Comparison of ENCODE assay signal across 8 mouse cellular contexts in genomic region chr14:99141786-99142633, GRCm38 (mm10). TPM values are rescaled to one million over a fixed set of nuclear protein-coding genes. Genes with fewer than 3 reads are reported as not detected.
DNase-seq lines count a peak whose midpoint lies in the region; ATAC-seq lines count a peak whose summit lies in the region.

No protein-coding gene starts in this region.

- H3K9me3 ChIP-seq in embryonic facial prominence, embryonic 10.5 days: no peaks in the 10 kb centered on the region
- no peaks in the 10 kb centered on the region for H3K9me3 ChIP-seq in limb, embryonic 10.5 days (replicated peaks)
- H3K9me3 ChIP-seq in midbrain, embryonic 13.5 days: no peaks in the 10 kb centered on the region

- 22% methylated on average over 15 of the region's 15 CpGs for WGBS in embryonic facial prominence, embryonic 10.5 days
- WGBS in limb, embryonic 10.5 days: 26% methylated on average over 15 of the region's 15 CpGs
- WGBS in midbrain, embryonic 13.5 days: 17% methylated on average over 15 of the region's 15 CpGs

- peaks cover 22% of the 10 kb centered on the region for H3K36me3 ChIP-seq in embryonic facial prominence, embryonic 10.5 days (replicated peaks)
- peaks cover 27% of the 10 kb centered on the region for H3K36me3 ChIP-seq in limb, embryonic 10.5 days
- peaks cover 5% of the 10 kb centered on the region for H3K36me3 ChIP-seq in midbrain, embryonic 13.5 days

- no peaks in the 10 kb centered on the region for H3K27me3 ChIP-seq in embryonic facial prominence, embryonic 10.5 days (replicated peaks; ENCODE audit: low read depth, poor library complexity, severe bottlenecking)
- no peaks in the 10 kb centered on the region for H3K27me3 ChIP-seq in limb, embryonic 10.5 days (ENCODE audit: low read depth, poor library complexity, severe bottlenecking)
- H3K27me3 ChIP-seq in midbrain, embryonic 13.5 days: no peaks in the 10 kb centered on the region

- H3K4me2 ChIP-seq in midbrain, embryonic 13.5 days (replicated peaks): no peak overlapping the region

- peak; percentile 44 for DNase-seq in 3134 (ENCODE audit: extremely low read depth, insufficient read length, low spot score)
- peak; percentile 88 for DNase-seq in adrenal gland, postnatal 14 days
- DNase-seq in embryonic facial prominence, embryonic 10.5 days (ENCODE audit: low spot score): peak; percentile 86
- DNase-seq in heart, adult 11 months: peak; percentile 90
- DNase-seq in kidney, adult 18-20 months: peak; percentile 78
- DNase-seq in limb, embryonic 10.5 days (ENCODE audit: low spot score): peak; percentile 91
- DNase-seq in spleen, adult 12 weeks (ENCODE audit: low spot score): peak; percentile 64

- H3K27ac ChIP-seq in embryonic facial prominence, embryonic 10.5 days (replicated peaks): no peak overlapping the region
- no peak overlapping the region for H3K27ac ChIP-seq in limb, embryonic 10.5 days
- H3K27ac ChIP-seq in midbrain, embryonic 13.5 days: no peak overlapping the region

- no peak overlapping the region for H3K4me3 ChIP-seq in embryonic facial prominence, embryonic 10.5 days
- H3K4me3 ChIP-seq in limb, embryonic 10.5 days: no peak overlapping the region
- no peak overlapping the region for H3K4me3 ChIP-seq in midbrain, embryonic 13.5 days (replicated peaks)

- no peaks in the 10 kb centered on the region for H3K4me1 ChIP-seq in embryonic facial prominence, embryonic 10.5 days
- no peaks in the 10 kb centered on the region for H3K4me1 ChIP-seq in limb, embryonic 10.5 days
- no peaks in the 10 kb centered on the region for H3K4me1 ChIP-seq in midbrain, embryonic 13.5 days (replicated peaks)

- no peak overlapping the region for H3K9ac ChIP-seq in midbrain, embryonic 13.5 days (replicated peaks)

- ATAC-seq in midbrain, embryonic 13.5 days: peak; percentile 93

RNA-seq across cellular contexts. Expression of gene Dis3, which starts 42.4 kb away (rescaled TPM):
- total RNA-seq in adrenal gland, postnatal 14 days (2021): 27.5 and 31.9 TPM in 2 replicates
- 42.9 and 43.3 TPM in 2 replicates for polyA plus RNA-seq in embryonic facial prominence, embryonic 10.5 days (2016; fragmentation: Nextera tagmentation; extraction: Ambion mirVana)
- polyA plus RNA-seq in limb, embryonic 10.5 days (2016; fragmentation: Nextera tagmentation; extraction: Ambion mirVana): 46.5 and 47.4 TPM in 2 replicates
- polyA plus RNA-seq in midbrain, embryonic 13.5 days (2015; fragmentation: Nextera tagmentation; extraction: Ambion mirVana): 25.9 and 27.7 TPM in 2 replicates

RNA-seq across cellular contexts. Expression of gene Pibf1, which starts 42.8 kb away (rescaled TPM):
- total RNA-seq in adrenal gland, postnatal 14 days (2021): 10.2 and 11.8 TPM in 2 replicates
- 22.1 and 23.6 TPM in 2 replicates for polyA plus RNA-seq in embryonic facial prominence, embryonic 10.5 days (2016; fragmentation: Nextera tagmentation; extraction: Ambion mirVana)
- polyA plus RNA-seq in limb, embryonic 10.5 days (2016; fragmentation: Nextera tagmentation; extraction: Ambion mirVana): 20.1 and 21.7 TPM in 2 replicates
- polyA plus RNA-seq in midbrain, embryonic 13.5 days (2015; fragmentation: Nextera tagmentation; extraction: Ambion mirVana): 19.7 and 21.2 TPM in 2 replicates
